Mouse (Mus musculus): ENCODE measurements around the gene 4921504E06Rik. TPM values are rescaled to one million over a fixed set of nuclear protein-coding genes. Genes with fewer than 3 reads are reported as not detected.
A peak's percentile ranks its signal among the peaks of the same experiment; 100 is the strongest.

The 4921504E06Rik gene
- not detected for total RNA-seq (2022)

DNA sequence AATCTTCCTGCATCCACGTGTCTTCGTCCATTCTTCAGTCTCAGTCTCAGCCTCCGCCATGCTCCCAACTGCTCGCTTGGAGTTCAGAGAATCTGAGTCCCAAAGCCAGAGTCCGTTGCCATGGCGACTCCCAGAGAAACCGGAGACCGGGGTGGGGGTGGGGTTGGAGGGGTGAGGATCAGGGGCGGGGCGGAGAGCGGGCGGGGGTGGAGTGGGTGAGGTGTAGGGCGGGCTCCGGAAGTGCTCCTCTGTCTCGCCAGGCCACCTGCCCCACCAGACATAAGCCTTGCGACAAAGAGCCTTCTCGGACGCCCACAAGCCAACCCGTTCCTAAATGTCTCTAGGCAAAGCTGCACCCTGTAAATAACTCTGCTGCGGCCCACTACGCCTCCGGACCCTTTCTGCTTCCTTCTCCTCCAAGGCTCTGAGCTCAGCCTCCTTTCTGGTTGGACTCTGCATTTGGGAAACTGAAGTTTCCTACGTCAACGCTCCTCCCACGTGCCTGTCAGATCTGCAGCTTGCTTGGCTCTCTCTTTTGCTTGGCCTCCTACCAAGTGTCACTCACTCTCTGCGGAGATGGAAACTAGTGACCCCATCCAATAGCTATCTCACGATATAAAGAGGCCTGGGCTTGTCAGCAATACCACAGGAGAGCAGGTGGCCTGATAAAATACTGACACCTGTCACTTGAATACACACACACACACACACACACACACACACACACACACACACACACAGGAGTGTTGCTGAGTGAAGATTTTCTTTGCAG, at the start of gene 4921504E06Rik:
Gene 4921504E06Rik (minus strand): TSS at position 94 of the 772 bp plus-strand sequence.
- DNase-seq (ENCODE audit: low spot score in 2 of 2), result peak; percentile 80 to 86

DNA sequence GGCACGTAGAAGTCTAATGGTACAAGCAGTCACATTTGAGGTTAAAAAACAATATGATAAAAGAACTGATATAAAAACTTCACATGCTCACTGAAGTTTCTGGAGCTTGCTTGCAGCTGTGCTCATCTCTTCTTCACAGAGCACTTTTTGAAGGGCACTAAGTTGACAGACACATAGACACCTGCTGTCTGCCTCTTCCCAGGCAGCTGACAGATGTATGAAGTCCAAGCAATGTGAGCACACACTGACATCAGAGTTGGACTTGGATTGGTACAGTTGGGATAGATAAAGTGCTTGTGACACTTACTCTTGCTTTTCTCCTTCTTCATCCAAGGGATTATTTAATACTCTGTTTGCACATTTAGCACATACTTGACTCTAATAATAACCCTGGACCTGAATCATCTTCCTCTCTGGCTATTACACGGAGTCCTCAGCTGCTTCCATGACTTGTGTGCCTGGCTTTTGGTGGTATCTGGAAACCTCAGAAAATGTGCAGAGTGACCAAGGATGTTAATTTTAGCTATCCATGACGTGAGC, 47.7 kb upstream of the 4921504E06Rik start:
- DNase-seq (ENCODE audit: low spot score in 2 of 2), result no peak

- no peak for DNase-seq (ENCODE audit: low spot score in 2 of 2)
Measured at GRCm38 (mm10) chr2:19600860-19601259, 47.1 kb upstream of the 4921504E06Rik start.

GRCm38 (mm10) chr2:19599801-19600200, 46.1 kb upstream of the 4921504E06Rik start:
- DNase-seq (ENCODE audit: low spot score in 2 of 2), result no peak

- no peak for DNase-seq (ENCODE audit: low spot score in 2 of 2)
Measured at GRCm38 (mm10) chr2:19596988-19597387, 43.3 kb upstream of the 4921504E06Rik start.

DNA sequence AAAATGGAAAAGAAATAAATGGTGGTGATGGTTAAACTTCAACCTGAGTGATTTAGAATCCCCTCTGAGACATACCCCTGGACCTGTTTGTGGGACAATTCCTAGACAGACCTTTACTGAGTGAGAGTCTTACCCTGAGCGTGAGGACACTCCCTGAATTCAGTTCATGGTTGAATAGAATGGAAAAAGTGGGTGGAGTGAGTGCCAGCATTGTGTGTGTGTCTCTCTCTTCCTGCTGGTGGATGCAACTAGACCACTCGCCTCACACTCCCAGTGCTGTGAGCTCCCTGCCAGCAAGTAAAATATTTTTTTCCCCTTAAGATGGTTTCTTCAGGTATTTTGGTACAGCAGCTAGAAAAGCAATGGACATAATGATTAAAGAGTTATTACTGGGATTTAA, 42.7 kb upstream of the 4921504E06Rik start:
- DNase-seq (ENCODE audit: low spot score in 2 of 2), result no peak

DNA sequence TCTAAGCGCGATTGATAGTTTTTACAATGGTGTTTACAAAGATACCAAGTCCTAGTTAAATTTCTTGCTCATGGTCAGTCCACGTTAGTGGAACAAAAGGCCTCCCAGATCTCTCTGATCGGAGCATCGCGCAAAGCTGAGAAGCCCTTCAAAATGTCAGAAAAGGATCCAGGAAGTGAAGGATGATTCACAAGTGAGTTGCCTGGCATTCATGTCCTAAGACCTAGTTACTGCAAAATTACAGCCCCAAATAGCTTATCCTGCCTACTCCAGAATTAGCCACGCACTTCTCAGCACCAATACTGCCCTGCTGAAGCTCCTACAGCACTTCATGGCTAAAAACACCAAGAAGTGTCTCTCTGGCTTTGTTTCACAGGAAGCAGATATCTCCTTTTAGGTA, 41.1 kb upstream of the 4921504E06Rik start:
- no peak for DNase-seq (ENCODE audit: low spot score in 2 of 2)

DNA sequence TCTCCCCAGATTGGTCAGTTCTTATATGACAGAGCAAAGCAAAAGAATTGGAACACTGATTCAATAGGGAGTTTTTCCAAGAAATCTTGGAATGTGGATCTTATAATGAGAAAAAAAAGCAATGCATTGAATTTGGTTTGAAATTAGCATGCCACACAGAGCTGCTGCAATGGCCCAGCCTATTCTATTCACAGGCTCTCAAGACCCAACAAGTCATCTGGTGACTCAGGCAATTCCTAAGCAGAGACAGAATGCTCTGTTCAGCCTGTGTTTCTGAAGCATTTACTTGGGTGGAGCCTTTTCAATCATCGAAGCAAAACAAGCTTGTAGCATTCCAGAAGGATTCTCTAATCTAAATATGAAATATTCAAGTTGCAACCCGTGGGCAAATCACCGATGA, 26.1 kb upstream of the 4921504E06Rik start:
- no peak for DNase-seq (ENCODE audit: low spot score in 2 of 2)

GRCm38 (mm10) chr2:19579180-19579579, 25.5 kb upstream of the 4921504E06Rik start:
- DNase-seq (ENCODE audit: low spot score in 2 of 2), result no peak

- DNase-seq (ENCODE audit: low spot score in 2 of 2), result no peak
Measured at GRCm38 (mm10) chr2:19562114-19562829, 8.6 kb upstream of the 4921504E06Rik start.

GRCm38 (mm10) chr2:19560654-19561053, 6.9 kb upstream of the 4921504E06Rik start:
- DNase-seq (ENCODE audit: low spot score in 2 of 2), result no peak

GRCm38 (mm10) chr2:19560071-19560470, 6.4 kb upstream of the 4921504E06Rik start:
- no peak for DNase-seq (ENCODE audit: low spot score in 2 of 2)

GRCm38 (mm10) chr2:19551396-19551795, 2.3 kb downstream of the 4921504E06Rik start:
- DNase-seq (ENCODE audit: low spot score in 2 of 2), result no peak

DNA sequence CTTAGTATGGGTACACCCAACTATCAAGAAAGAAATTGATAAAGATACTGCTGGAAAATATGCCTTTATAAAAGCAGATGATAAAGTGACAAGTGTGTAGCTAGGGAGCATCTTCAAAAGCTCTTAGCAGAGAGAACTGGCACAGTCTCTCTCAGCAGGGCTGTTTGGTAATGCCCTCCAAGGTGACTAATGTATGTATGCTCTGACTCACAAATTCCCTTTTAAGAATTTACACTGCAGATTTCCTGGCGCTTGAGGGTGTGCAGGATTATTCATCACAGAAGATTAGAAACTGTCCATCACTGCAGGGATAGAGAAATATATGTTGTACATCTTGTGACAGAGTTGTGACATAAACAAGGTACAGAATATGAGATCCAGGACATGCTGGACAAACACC, 12.8 kb downstream of the 4921504E06Rik start:
- no peak for DNase-seq (ENCODE audit: low spot score in 2 of 2)

DNA sequence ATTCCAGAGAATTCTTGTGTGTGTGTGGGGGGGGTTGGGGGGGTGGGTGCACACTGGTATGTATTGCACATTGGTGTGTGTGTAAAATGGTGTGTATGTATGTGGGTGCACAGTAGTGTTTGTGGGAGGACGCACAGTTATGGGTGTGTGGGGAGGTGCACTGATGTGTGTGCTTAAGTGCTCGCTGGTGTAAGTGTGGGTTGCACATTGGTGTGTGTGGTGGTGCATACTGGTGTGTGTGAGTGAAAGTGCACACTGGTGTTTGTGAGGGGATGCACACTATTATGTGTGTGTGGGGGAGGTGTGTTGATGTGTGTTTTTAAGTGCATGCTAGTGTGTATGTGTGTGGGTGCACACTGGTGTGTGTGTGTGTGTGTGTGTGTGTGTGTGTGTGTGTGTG, 24.3 kb downstream of the 4921504E06Rik start:
- no peak for DNase-seq (ENCODE audit: low spot score in 2 of 2)

DNA sequence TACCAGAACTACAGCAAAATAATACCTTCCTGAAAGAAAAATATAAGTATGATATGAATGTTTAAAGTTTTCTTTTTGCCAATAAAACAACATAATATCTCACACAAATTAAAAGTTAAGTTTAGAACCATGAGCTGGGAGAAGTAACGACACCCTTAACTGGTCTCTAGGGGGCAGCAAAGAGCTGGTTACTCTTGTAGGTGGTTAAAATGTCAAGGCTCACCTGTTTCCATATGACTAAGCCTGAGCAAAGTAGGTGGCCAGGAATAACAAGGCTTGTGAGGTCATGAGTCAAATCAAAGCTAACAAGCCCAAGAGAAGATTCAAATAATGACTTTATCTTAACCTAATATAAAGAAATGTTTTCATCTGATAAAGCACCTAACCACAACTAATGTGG, 24.9 kb downstream of the 4921504E06Rik start:
- DNase-seq (ENCODE audit: low spot score in 2 of 2), result peak in 1 of 2 experiments; percentile 52

DNA sequence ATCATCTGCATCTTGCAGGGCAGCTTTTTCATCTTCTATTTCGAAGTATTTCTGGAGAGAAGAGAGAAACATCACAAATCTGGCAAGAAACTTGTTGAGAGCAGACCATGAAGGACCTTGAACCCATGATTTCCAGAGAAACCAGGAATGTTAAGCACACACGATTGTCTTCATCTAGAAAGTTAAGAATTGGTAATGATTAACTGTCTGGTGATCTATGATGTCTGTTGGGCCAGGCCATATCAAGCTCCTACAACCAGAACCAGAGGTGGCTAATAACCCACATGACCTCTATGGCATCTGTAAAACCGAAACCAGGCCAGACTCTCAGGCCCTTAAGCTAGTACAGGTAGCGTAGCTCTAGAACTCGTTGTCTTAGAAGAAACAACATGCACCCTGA, 29.6 kb downstream of the 4921504E06Rik start:
- DNase-seq (ENCODE audit: low spot score in 2 of 2), result no peak

GRCm38 (mm10) chr2:19521662-19522061, 32.1 kb downstream of the 4921504E06Rik start:
- DNase-seq (ENCODE audit: low spot score in 2 of 2), result peak in 1 of 2 experiments; percentile 30

GRCm38 (mm10) chr2:19520617-19521016, 33.1 kb downstream of the 4921504E06Rik start:
- DNase-seq (ENCODE audit: low spot score in 2 of 2), result no peak

GRCm38 (mm10) chr2:19519768-19520167, 33.9 kb downstream of the 4921504E06Rik start:
- DNase-seq (ENCODE audit: low spot score in 2 of 2), result peak; percentile 41 to 73

GRCm38 (mm10) chr2:19517952-19518351, 35.8 kb downstream of the 4921504E06Rik start:
- no peak for DNase-seq (ENCODE audit: low spot score in 2 of 2)

- no peak for DNase-seq (ENCODE audit: low spot score in 2 of 2)
Measured at GRCm38 (mm10) chr2:19512381-19512780, 41.3 kb downstream of the 4921504E06Rik start.
